Mouse (Mus musculus): ENCODE results near the gene Sod1. TPM values are rescaled to one million over a fixed set of nuclear protein-coding genes. Genes with fewer than 3 reads are reported as not detected.
"Not testable (repeated sequence)": the region's sequence is repeated elsewhere in the genome, so short reads cannot be mapped to it uniquely, and the experiment has no call there.

The Sod1 gene
- polyA plus RNA-seq, 1 experiment, result 1,571 TPM

DNA sequence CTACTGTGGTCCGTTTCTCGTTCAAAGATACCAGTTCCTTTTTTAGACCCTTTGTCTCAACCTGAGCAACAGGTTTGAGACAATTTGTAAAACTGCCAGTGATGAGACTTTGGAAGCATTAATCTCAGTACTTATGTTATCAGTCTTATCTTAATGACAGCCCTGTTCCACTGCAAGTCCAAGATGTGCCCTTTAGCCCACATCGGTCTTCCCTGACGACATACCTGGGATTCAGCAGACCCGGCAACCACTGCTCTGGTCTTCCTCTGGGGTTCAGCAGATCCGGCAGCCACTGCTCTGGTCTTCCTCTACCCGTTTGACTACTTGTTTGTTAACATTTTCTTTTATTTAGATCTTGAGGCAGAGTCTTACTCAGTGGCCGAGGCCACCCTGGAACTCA is 8.8 kb upstream of the Sod1 start:
- Histone ChIP-seq H3K79me2 (ENCODE audit: control insufficient read depth, insufficient read depth) (no peaks in the 10 kb centered on the region), H3K79me3 (ENCODE audit: low read depth) (no peaks in the 10 kb centered on the region), H3K27me3 (ENCODE audit: control insufficient read depth, insufficient read depth, insufficient read length) (no peaks in the 10 kb centered on the region), H3ac (ENCODE audit: control insufficient read depth, insufficient read length, low read depth) (no peak overlapping the region), H3K36me3 (ENCODE audit: control insufficient read depth, insufficient read depth) (no peaks in the 10 kb centered on the region), H3K4me3 (ENCODE audit: insufficient read depth, poor library complexity, severe bottlenecking) (no peak overlapping the region)
- TF ChIP-seq FOSL1 (IDR thresholded peaks at IDR 0.05; ENCODE audit: insufficient read depth, low read length, poor library complexity, severe bottlenecking) (no peak), CEBPB (IDR thresholded peaks at IDR 0.05; ENCODE audit: low read depth) (no peak), CTCF (IDR thresholded peaks at IDR 0.05; ENCODE audit: control insufficient read depth, insufficient read depth, insufficient read length) (no peak), MYOG (IDR thresholded peaks at IDR 0.05; ENCODE audit: control insufficient read depth, extremely low read depth, insufficient read length) (no peak), USF1 (IDR thresholded peaks at IDR 0.05; ENCODE audit: low read depth) (no peak)

DNA sequence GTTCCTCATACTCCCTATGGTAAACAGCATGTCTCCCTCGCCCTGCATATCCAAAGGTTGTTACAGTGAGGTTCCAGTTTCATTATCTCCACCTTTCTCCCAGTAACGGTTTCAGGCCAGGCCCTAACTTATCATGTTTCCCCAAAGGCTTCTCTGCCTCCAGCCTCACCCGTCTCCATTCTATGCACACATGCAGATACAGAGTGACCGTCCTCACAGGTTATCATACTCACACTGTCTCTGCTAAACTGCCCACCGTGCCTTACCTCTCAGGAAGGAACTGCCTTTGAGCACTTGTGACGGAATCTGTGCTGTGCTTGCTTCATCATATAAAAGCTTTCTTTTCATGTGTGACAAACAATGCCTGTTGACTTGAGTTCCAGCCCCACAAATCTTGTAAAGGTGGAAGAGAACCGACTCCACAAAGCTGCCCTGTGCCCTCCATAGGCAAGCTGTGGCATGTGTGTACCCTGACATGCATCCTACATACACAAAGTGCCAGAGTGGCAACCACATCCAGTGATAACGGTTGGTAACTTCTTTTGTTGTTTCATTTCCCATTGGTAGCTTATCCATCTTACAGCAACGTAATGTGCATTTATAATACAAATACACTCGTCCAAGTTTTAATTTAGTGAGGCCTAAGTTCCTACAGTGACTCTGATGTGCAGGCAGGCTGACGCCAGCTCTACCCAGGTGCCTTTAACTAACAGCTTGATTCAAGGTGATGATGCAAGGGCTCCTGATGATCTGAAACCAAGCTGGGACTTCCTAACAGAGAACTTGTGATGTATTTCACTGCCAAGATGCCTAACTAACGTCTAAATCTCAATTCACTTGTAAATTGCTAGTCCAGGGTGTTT is 6.8 kb upstream of the Sod1 start:
- Histone ChIP-seq H3K79me2 (ENCODE audit: control insufficient read depth, insufficient read depth) (no peaks in the 10 kb centered on the region), H3ac (ENCODE audit: control insufficient read depth, insufficient read length, low read depth) (no peak overlapping the region), H3K36me3 (ENCODE audit: control insufficient read depth, insufficient read depth) (no peaks in the 10 kb centered on the region), H3K4me3 (ENCODE audit: insufficient read depth, poor library complexity, severe bottlenecking) (no peak overlapping the region), H3K27me3 (ENCODE audit: control insufficient read depth, insufficient read depth, insufficient read length) (no peaks in the 10 kb centered on the region), H3K79me3 (ENCODE audit: low read depth) (no peaks in the 10 kb centered on the region)
- no peak for TF ChIP-seq MYOD1 (IDR thresholded peaks at IDR 0.05; ENCODE audit: control insufficient read depth, insufficient read length, low read depth)
- no peak for TF ChIP-seq MAX (IDR thresholded peaks at IDR 0.05)
- no peak for TF ChIP-seq MYOG (IDR thresholded peaks at IDR 0.05; ENCODE audit: control insufficient read depth, extremely low read depth, insufficient read length)
- TF ChIP-seq CTCF (IDR thresholded peaks at IDR 0.05; ENCODE audit: control insufficient read depth, insufficient read depth, insufficient read length), result no peak
- TF ChIP-seq USF1 (IDR thresholded peaks at IDR 0.05; ENCODE audit: low read depth), result no peak
- no peak for TF ChIP-seq FOSL1 (IDR thresholded peaks at IDR 0.05; ENCODE audit: insufficient read depth, low read length, poor library complexity, severe bottlenecking)
- TF ChIP-seq CEBPB (IDR thresholded peaks at IDR 0.05; ENCODE audit: low read depth), result no peak

DNA sequence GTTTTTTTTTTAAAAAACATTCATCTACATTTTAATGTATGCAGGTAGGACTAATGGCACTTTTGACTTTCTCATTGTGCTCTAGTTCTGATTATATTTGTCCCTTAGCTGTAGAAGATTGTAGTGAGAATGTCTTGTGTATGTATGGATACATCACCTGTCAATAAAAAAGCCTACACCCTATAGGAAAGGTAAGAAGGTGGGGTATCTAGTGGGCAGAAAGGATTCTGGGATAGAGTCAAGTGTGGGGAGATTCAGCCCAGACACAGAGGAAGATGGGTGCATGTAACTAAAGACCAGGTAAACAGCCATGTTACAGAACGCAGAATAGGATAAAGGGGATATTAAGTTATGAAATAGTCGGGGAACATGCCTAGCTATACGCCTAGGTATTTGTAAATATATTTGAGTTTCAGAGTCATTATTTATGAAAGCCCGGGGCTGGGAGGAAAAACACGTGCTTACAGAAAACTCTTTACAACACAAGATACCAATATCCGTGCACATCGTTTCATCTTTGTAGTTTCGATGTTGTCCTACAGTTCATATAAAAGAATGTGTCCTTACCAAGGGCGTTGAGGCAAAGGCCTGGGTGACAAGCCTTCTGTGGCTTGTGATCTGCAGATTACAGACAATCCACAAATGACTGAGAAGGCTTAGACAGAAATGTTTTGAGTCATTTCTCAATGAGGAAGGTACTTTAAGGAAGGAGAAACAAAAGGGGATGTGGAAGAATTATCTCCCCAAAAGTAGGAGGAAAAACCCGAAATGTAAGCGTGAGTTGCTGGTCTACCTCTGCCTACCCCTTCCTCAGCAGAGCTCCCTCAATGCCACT is 5.6 kb upstream of the Sod1 start:
- no peak overlapping the region for H3ac ChIP-seq (ENCODE audit: control insufficient read depth, insufficient read length, low read depth)
- H3K36me3 ChIP-seq (ENCODE audit: control insufficient read depth, insufficient read depth), result no peaks in the 10 kb centered on the region
- no peak overlapping the region for H3K4me3 ChIP-seq (ENCODE audit: insufficient read depth, poor library complexity, severe bottlenecking)
- TF ChIP-seq CEBPB (IDR thresholded peaks at IDR 0.05; ENCODE audit: low read depth) (no peak), MYOG (IDR thresholded peaks at IDR 0.05; ENCODE audit: control insufficient read depth, extremely low read depth, insufficient read length) (no peak), MAX (IDR thresholded peaks at IDR 0.05) (no peak)
- H3K79me2 ChIP-seq (ENCODE audit: control insufficient read depth, insufficient read depth), result no peaks in the 10 kb centered on the region
- no peaks in the 10 kb centered on the region for H3K79me3 ChIP-seq (ENCODE audit: low read depth)
- no peaks in the 10 kb centered on the region for H3K27me3 ChIP-seq (ENCODE audit: control insufficient read depth, insufficient read depth, insufficient read length)

DNA sequence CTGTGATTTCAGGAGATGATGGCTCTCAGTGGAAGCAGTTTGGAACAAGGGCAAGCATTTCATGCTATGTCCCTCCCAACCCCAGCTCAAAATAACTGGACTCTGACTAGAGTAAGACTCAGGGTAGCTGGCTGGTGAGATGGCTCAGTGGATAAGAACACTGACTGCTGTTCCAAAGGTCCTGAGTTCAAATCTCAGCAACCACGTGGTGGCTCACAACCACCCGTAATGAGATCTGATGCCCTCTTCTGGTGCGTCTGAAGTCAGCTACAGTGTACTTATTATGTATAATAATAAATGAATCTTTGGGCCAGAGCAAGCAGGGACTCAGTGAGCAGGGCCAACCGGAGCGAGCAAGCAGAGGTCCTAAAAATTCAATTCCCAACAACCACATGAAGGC is 4.7 kb upstream of the Sod1 start:
- not testable (repeated sequence) for H3K36me3 ChIP-seq (ENCODE audit: control insufficient read depth, insufficient read depth); H3K4me3 ChIP-seq (ENCODE audit: insufficient read depth, poor library complexity, severe bottlenecking); H3K79me3 ChIP-seq (ENCODE audit: low read depth); H3K79me2 ChIP-seq (ENCODE audit: control insufficient read depth, insufficient read depth); H3K27me3 ChIP-seq (ENCODE audit: control insufficient read depth, insufficient read depth, insufficient read length); H3ac ChIP-seq (ENCODE audit: control insufficient read depth, insufficient read length, low read depth)

DNA sequence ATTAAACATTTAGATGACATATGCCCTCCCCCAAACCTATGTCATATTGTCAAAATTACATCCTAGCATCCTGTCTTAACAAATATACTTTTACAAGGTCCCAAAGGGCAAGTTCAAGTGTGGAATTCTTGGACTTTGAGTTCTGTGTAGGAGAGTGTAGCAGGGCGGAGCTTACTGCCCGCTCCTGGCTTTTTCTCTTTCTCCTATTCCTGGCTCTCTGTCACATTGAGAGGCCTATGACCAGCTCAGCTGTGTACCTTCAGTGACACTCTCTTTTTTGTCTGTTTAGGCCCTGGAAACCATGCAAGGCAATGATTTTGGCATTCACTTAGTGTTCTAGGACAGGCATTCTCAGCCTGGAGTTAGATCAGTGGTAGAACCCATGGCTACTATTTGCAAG is 4.1 kb upstream of the Sod1 start:
- Histone ChIP-seq H3K36me3 (ENCODE audit: control insufficient read depth, insufficient read depth) (no peaks in the 10 kb centered on the region), H3K4me3 (ENCODE audit: insufficient read depth, poor library complexity, severe bottlenecking) (no peak overlapping the region), H3ac (ENCODE audit: control insufficient read depth, insufficient read length, low read depth) (no peak overlapping the region), H3K79me3 (ENCODE audit: low read depth) (peaks cover 5% of the 10 kb centered on the region), H3K79me2 (ENCODE audit: control insufficient read depth, insufficient read depth) (peaks cover 8% of the 10 kb centered on the region), H3K27me3 (ENCODE audit: control insufficient read depth, insufficient read depth, insufficient read length) (no peaks in the 10 kb centered on the region)
- TF ChIP-seq USF1 (IDR thresholded peaks at IDR 0.05; ENCODE audit: low read depth), result no peak
- no peak for TF ChIP-seq CTCF (IDR thresholded peaks at IDR 0.05; ENCODE audit: control insufficient read depth, insufficient read depth, insufficient read length)
- no peak for TF ChIP-seq FOSL1 (IDR thresholded peaks at IDR 0.05; ENCODE audit: insufficient read depth, low read length, poor library complexity, severe bottlenecking)
- TF ChIP-seq MAX (IDR thresholded peaks at IDR 0.05), result no peak
- TF ChIP-seq CEBPB (IDR thresholded peaks at IDR 0.05; ENCODE audit: low read depth), result no peak
- no peak for TF ChIP-seq MYOD1 (IDR thresholded peaks at IDR 0.05; ENCODE audit: control insufficient read depth, insufficient read length, low read depth)
- no peak for TF ChIP-seq MYOG (IDR thresholded peaks at IDR 0.05; ENCODE audit: control insufficient read depth, extremely low read depth, insufficient read length)

DNA sequence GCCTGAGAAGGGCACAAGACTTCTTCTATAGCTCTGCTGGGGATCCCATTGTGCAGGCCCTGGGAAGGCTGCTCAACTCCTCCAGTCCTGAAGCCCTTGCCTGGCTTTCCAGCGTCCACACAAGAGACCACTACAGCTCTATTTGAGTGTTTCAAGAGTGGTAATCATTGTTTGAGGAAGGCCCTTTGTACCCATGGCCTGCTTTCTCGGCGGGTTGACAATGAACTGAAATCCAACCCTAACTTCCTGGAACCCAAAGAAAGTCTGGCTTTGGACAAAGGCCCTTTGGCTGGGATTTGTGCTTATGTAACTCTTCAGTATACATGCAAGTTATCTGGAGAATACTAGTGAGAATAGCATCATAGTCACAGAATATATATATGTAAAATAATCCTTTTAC is 3.2 kb upstream of the Sod1 start:
- Histone ChIP-seq H3K4me3 (ENCODE audit: insufficient read depth, poor library complexity, severe bottlenecking) (no peak overlapping the region), H3K36me3 (ENCODE audit: control insufficient read depth, insufficient read depth) (no peaks in the 10 kb centered on the region), H3ac (ENCODE audit: control insufficient read depth, insufficient read length, low read depth) (no peak overlapping the region), H3K27me3 (ENCODE audit: control insufficient read depth, insufficient read depth, insufficient read length) (no peaks in the 10 kb centered on the region), H3K79me2 (ENCODE audit: control insufficient read depth, insufficient read depth) (peaks cover 18% of the 10 kb centered on the region), H3K79me3 (ENCODE audit: low read depth) (peaks cover 15% of the 10 kb centered on the region)
- TF ChIP-seq MYOD1 (IDR thresholded peaks at IDR 0.05; ENCODE audit: control insufficient read depth, insufficient read length, low read depth), result no peak
- no peak for TF ChIP-seq CTCF (IDR thresholded peaks at IDR 0.05; ENCODE audit: control insufficient read depth, insufficient read depth, insufficient read length)
- no peak for TF ChIP-seq MYOG (IDR thresholded peaks at IDR 0.05; ENCODE audit: control insufficient read depth, extremely low read depth, insufficient read length)

Measured in C2C12 (cell line).